Mouse (Mus musculus): ENCODE results near the gene Fbxw27. TPM values are rescaled to one million over a fixed set of nuclear protein-coding genes. Genes with fewer than 3 reads are reported as not detected.

Gene Fbxw27
- polyA plus RNA-seq, 1 experiment from 2014 or later, result not detected

Other genes starting within 250 kb of the Fbxw27 start
- not detected in 2 replicates for gene Fbxw15, start 222.4 kb downstream of the Fbxw27 start, polyA plus RNA-seq (2014; fragmentation: Nextera tagmentation; extraction: Ambion mirVana)
- not detected in 2 replicates for gene Fbxw24, start 164.6 kb downstream of the Fbxw27 start, polyA plus RNA-seq (2014; fragmentation: Nextera tagmentation; extraction: Ambion mirVana)
- gene Fbxw25, start 126.0 kb downstream of the Fbxw27 start, polyA plus RNA-seq (2014; fragmentation: Nextera tagmentation; extraction: Ambion mirVana), result not detected in 2 replicates
- gene Fbxw18, start 88.0 kb downstream of the Fbxw27 start, polyA plus RNA-seq (2014; fragmentation: Nextera tagmentation; extraction: Ambion mirVana), result not detected in 2 replicates
- not detected in 2 replicates for gene Fbxw26, start 44.6 kb downstream of the Fbxw27 start, polyA plus RNA-seq (2014; fragmentation: Nextera tagmentation; extraction: Ambion mirVana)
- not detected in 2 replicates for gene Spink8, start 21.6 kb upstream of the Fbxw27 start, polyA plus RNA-seq (2014; fragmentation: Nextera tagmentation; extraction: Ambion mirVana)
- 83.9 and 87.2 TPM in 2 replicates for gene Nme6, start 42.1 kb upstream of the Fbxw27 start, polyA plus RNA-seq (2014; fragmentation: Nextera tagmentation; extraction: Ambion mirVana)
- gene Camp, start 58.9 kb upstream of the Fbxw27 start, polyA plus RNA-seq (2014; fragmentation: Nextera tagmentation; extraction: Ambion mirVana), result 0.68 and 1.1 TPM in 2 replicates
- 35.4 and 37.9 TPM in 2 replicates for gene Cdc25a, start 84.9 kb upstream of the Fbxw27 start, polyA plus RNA-seq (2014; fragmentation: Nextera tagmentation; extraction: Ambion mirVana)
- 116 and 129 TPM in 2 replicates for gene Map4, start 140.8 kb upstream of the Fbxw27 start, polyA plus RNA-seq (2014; fragmentation: Nextera tagmentation; extraction: Ambion mirVana)

Data from neural tube, embryonic 11.5 days (tissue).